Mouse (Mus musculus): ENCODE results near the gene Ctcfl. TPM values are rescaled to one million over a fixed set of nuclear protein-coding genes. Genes with fewer than 3 reads are reported as not detected.

The Ctcfl gene
- polyA plus RNA-seq (2015; fragmentation: Nextera tagmentation; extraction: Ambion mirVana): 0.09 TPM in 1 of 2 replicates, not detected in the other

DNA sequence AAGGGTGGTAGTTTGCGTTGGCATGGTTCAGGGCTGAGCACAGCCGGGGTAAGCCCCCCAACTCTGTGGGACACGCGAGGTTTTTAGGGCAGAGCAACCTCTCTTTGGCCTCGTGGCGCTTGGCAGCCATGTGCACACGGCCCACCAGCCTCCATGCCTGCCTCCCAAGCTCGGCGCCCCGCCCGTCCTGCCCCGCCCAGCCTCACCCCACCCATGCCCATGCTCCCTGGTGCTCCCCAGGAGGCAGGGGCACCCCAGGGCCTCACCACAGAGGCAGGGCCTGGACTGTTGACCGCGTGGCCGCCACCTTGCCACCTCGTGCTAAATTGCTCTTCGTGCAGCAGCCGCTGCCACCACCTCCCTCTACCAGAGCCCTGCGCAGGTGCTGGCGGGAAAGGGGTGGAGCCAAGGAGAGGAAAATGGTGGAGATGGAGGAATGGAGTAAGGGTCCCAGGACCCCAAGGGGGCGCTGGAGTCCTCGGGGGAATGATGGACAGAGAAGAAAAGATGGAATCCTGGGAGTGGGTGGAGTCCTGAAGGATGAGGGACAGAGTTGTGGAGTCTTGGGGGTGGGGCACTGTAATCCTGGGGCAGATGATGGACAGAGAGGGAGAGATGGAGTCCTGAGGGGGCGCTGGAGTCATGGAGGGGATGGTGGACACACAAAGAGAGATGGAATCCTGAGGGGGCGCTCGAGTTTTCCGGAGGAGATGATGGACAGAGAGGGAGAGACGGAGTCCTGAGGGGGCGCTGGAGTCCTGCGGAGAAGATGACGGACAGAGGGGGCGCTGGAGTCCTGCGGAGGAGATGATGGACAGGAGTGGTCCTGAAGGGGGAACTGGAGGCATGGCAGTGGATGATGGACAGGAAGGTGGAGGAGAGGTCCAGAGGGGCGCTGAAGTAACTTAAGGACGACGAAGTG, at the start of gene Ctcfl:
Gene Ctcfl (minus strand): TSS at position 503 of the 922 bp plus-strand sequence.
- no peak within 1 kb of the TSS for H3K27ac ChIP-seq (replicated peaks)
- ATAC-seq (ENCODE audit: insufficient number of reproducible peaks, low FRiP score, low TSS enrichment, low read depth): peak; percentile 47; the same call in 1 of the 2 replicates
- no peaks in the 10 kb centered on the region for H3K27me3 ChIP-seq
- 89% methylated on average over 35 of the region's 35 CpGs for WGBS
- H3K4me3 ChIP-seq (replicated peaks): no peak within 1 kb of the TSS
- no peak within 1 kb of the TSS for H3K4me2 ChIP-seq (replicated peaks)
- H3K4me1 ChIP-seq: 0 out of 2 replicates have a peak, but pooled peaks cover 4% of the 10 kb centered on the region
- H3K36me3 ChIP-seq: no peaks in the 10 kb centered on the region
- H3K9ac ChIP-seq: no peak within 1 kb of the TSS
- H3K9me3 ChIP-seq (replicated peaks): no peaks in the 10 kb centered on the region

DNA sequence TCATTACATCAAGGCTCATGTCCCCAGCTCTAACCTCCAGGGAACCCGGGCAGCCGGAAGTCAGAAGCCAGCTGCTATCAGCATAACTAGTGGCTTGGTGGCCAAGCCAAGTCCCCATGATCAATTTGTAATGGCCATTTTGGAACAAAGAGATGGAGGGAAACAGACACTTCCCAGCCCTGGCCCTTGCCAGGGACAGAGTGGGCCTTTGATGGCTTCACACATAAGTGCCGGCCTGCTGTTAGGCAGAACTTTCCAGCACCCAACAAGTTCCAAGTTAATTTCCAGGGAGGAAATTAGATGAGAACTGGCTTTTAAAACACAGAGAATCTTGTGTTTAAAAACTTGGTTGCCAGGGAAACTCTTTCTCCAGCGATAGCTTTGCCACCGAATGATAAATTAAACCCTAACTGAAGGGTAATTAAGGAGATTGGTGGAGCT, 49.1 kb upstream of the Ctcfl start:
- H3K4me1 ChIP-seq: peaks cover 24% of the 10 kb centered on the region
- H3K36me3 ChIP-seq: no peaks in the 10 kb centered on the region
- ATAC-seq (ENCODE audit: insufficient number of reproducible peaks, low FRiP score, low TSS enrichment, low read depth): no peak
- peaks cover 3% of the 10 kb centered on the region; the same call in 1 of the 2 replicates for H3K27me3 ChIP-seq
- H3K4me3 ChIP-seq (replicated peaks): no peak overlapping the region
- no peak overlapping the region for H3K4me2 ChIP-seq (replicated peaks)
- no peak overlapping the region for H3K27ac ChIP-seq (replicated peaks)
- 75% methylated on average over 5 of the region's 5 CpGs for WGBS
- no peak overlapping the region for H3K9ac ChIP-seq
- no peaks in the 10 kb centered on the region for H3K9me3 ChIP-seq (replicated peaks)

DNA sequence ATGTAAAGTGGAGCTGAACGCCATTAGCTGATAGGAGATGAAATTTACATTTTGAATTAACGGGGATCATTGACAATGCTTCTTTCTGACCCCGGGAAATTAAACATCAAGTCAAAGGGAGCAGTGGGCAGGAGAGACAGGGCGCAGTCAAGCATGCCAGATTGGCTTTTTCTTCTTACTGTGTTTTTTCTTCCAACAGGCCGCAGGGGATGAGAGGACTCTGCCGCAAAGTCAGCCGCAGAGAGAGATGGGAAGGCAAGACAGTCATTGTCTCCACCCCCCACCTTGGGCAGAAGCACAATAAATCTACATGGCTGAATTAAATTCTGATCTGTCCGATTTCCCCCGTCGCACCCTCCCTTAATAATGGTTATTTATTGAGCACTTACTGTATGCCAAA, 46.0 kb upstream of the Ctcfl start:
- 91% methylated on average over 10 of the region's 10 CpGs for WGBS
- no peak overlapping the region for H3K9ac ChIP-seq
- no peak overlapping the region for H3K4me2 ChIP-seq (replicated peaks)
- no peaks in the 10 kb centered on the region for H3K36me3 ChIP-seq
- no peak overlapping the region for H3K27ac ChIP-seq (replicated peaks)
- H3K4me1 ChIP-seq: no peaks in the 10 kb centered on the region
- H3K27me3 ChIP-seq: peaks cover 3% of the 10 kb centered on the region; the same call in 1 of the 2 replicates
- ATAC-seq (ENCODE audit: insufficient number of reproducible peaks, low FRiP score, low TSS enrichment, low read depth): no peak
- H3K9me3 ChIP-seq (replicated peaks): no peaks in the 10 kb centered on the region
- no peak overlapping the region for H3K4me3 ChIP-seq (replicated peaks)

DNA sequence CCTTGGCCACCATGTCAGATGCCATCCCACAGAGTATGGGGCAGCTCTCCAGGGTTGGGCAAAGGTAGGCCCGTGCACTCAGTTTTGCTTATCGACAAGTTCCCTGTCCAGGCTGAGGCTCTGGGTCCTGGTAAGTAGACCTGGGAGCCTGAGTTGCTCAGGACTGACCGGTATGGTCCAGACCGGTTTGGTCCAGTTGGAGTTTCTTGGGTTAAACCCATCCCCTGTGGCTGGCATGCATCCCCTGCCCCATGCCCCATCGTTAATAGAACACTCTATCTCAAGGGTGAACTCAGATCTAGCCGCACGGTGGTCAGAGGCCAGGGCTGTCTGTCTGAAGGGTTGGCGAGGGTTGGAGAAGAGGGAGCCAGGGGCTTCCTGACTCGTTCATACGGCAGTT, 45.6 kb upstream of the Ctcfl start:
- Histone ChIP-seq H3K9me3 (replicated peaks) (no peaks in the 10 kb centered on the region), H3K27ac (replicated peaks) (no peak overlapping the region), H3K36me3 (no peaks in the 10 kb centered on the region), H3K4me1 (0 out of 2 replicates have a peak, but pooled peaks cover 2% of the 10 kb centered on the region), H3K9ac (no peak overlapping the region), H3K4me3 (replicated peaks) (no peak overlapping the region), H3K4me2 (replicated peaks) (no peak overlapping the region), H3K27me3 (peaks cover 3% of the 10 kb centered on the region; the same call in 1 of the 2 replicates)
- 90% methylated on average over 10 of the region's 10 CpGs for whole genome bisulfite sequencing
- no peak for ATAC-seq (ENCODE audit: insufficient number of reproducible peaks, low FRiP score, low TSS enrichment, low read depth)

DNA sequence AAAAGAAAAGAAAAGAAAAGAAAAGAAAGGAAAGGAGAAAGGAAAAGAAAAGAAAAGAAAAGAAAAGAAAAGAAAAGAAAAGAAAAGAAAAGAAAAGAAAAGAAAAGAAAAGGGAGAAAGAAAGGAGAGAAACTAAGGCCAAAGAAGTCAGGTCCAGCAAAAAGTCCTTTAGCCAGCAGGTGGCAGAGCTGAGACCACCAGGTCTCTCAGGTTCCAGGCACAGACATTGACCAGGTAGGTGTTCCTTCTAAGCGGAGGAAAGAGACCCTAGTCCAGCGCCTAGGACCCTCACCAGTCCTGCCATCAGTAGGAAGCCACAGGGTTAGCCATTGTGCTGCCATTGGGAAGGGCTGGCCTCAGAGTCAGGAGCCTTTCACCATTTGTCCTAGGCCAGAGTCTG, 45.0 kb upstream of the Ctcfl start:
- Histone ChIP-seq H3K4me3 (replicated peaks) (no peak overlapping the region), H3K27ac (replicated peaks) (no peak overlapping the region), H3K4me2 (replicated peaks) (no peak overlapping the region), H3K4me1 (peaks cover 8% of the 10 kb centered on the region; the same call in 1 of the 2 replicates), H3K9me3 (replicated peaks) (no peaks in the 10 kb centered on the region), H3K36me3 (no peaks in the 10 kb centered on the region), H3K9ac (no peak overlapping the region), H3K27me3 (peaks cover 3% of the 10 kb centered on the region; the same call in 1 of the 2 replicates)
- WGBS: 37% methylated on average over 2 of the region's 2 CpGs
- no peak for ATAC-seq (ENCODE audit: insufficient number of reproducible peaks, low FRiP score, low TSS enrichment, low read depth)

DNA sequence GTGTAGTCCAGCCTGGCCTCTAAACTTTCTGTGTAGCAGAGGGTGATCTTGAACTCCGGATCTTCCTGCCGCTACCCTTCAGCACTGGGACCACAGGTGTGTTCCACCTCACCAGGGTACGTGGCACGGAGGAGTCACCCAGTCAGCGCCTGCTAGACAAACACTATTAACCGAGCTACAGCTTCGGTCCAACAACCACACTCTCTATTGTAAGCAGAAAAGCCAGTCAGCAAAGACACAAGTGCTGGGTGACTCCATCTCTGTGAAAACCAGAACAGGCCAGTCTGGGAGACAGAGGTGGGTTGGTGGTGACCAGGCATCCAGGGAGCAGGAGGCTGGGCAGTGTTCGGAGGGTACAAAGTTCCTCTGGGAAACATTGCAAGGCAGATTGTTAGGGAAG, 44.1 kb upstream of the Ctcfl start:
- peaks cover 3% of the 10 kb centered on the region; the same call in 1 of the 2 replicates for H3K27me3 ChIP-seq
- H3K36me3 ChIP-seq: no peaks in the 10 kb centered on the region
- no peaks in the 10 kb centered on the region for H3K9me3 ChIP-seq (replicated peaks)
- H3K27ac ChIP-seq (replicated peaks): no peak overlapping the region
- no peak overlapping the region for H3K4me3 ChIP-seq (replicated peaks)
- H3K4me2 ChIP-seq (replicated peaks): no peak overlapping the region
- H3K9ac ChIP-seq: no peak overlapping the region
- WGBS: 79% methylated on average over 8 of the region's 8 CpGs
- no peak for ATAC-seq (ENCODE audit: insufficient number of reproducible peaks, low FRiP score, low TSS enrichment, low read depth)
- peaks cover 8% of the 10 kb centered on the region; the same call in 1 of the 2 replicates for H3K4me1 ChIP-seq

DNA sequence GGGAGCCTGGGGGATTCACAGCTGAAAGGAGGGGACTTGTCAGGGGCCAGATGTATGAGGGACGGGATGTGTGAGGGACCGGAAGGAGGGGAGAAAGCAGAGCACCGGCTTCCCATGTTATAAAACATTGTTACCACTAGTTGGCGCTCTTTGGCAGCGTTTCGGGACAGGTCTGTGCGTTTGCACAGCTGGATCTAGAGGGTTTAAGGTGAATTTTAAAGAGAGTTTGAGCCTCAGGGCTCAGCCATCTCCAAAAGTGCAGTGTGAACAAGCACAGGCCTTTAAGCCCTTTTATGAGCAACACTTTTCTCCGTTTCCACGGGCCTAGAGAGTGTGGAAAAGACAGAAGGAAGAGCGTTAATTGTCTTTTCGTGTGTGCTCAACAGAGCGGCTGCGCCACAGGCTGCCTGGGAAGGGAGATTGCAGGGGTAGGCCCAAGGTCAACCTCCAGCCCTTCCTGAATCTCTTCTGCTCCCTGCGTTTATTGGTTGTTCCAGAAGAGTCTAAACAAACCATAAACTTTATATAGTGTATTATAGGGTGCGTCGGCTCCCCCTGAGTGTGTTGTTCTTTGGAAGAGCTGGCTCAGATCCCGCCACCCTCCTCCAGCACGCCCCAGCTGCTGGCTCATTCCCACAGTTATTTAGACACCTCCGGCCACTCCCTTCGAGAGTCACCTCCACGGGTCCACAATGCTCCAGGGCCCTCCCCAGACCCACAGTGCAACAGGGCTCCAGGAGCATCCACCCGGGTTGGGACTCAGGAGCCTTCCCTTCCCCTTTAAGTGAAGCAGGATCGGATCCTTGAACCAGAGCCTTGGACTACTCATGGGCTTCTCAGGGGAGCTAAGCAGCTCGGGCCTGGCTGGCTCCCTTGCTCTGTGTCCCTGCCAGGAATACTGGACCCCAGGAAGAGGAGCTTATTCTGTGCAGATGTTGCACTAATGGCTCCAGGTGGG, 40.3 kb upstream of the Ctcfl start:
- H3K4me2 ChIP-seq (replicated peaks): no peak overlapping the region
- peaks cover 8% of the 10 kb centered on the region; the same call in 1 of the 2 replicates for H3K4me1 ChIP-seq
- H3K27me3 ChIP-seq: no peaks in the 10 kb centered on the region

DNA sequence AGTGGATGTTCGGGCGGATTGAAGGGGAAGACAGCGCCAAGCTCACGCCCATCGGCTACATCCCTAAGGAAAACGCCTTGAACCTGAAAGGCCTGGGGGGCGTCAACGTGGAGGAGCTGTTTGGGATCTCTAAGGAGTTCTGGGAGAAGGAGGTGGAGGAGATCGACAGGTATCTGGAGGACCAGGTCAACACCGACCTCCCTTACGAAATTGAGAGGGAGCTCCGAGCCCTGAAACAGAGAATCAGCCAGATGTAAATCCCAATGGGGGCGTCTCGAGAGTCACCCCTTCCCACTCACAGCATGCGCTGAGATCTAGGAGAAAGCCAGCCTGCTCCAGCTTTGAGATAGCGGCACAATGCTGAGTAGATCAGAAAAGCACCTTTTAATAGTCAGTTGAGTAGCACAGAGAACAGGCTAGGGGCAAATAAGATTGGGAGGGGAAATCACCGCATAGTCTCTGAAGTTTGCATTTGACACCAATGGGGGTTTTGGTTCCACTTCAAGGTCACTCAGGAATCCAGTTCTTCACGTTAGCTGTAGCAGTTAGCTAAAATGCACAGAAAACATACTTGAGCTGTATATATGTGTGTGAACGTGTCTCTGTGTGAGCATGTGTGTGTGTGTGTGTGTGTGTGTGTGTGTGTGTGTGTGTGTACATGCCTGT, 39.2 kb upstream of the Ctcfl start:
- 85% methylated on average over 19 of the region's 19 CpGs for WGBS
- no peak for ATAC-seq (ENCODE audit: insufficient number of reproducible peaks, low FRiP score, low TSS enrichment, low read depth)

More for the DNA sequence above, 40.3 kb upstream of the Ctcfl start:
- peak; percentile 52 for ATAC-seq (ENCODE audit: insufficient number of reproducible peaks, low FRiP score, low TSS enrichment, low read depth)
- peak overlapping the region; percentile 44; the same call in 1 of the 2 replicates for H3K27ac ChIP-seq (replicated peaks)
- H3K4me3 ChIP-seq (replicated peaks): no peak overlapping the region
- H3K9ac ChIP-seq: no peak overlapping the region
- 47% methylated on average over 24 of the region's 24 CpGs for WGBS
- no peaks in the 10 kb centered on the region for H3K36me3 ChIP-seq
- H3K9me3 ChIP-seq (replicated peaks): no peaks in the 10 kb centered on the region

DNA sequence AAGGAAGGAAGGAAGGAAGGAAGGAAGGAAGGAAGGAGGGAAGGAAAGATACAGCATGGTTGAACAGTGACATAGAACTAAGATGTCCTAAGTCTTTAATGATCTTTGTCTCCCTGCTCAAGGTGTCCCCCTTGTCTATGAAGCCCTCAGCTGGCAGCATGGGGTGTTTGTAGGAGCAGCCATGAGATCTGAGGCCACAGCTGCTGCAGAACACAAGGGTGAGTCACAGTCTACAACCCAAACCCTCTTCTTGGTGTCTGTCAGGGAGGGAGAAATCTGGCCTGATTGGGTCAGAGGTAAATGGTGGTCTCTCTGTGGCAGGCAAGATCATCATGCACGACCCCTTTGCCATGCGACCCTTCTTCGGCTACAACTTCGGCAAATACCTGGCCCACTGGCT, 38.5 kb upstream of the Ctcfl start:
- H3K4me3 ChIP-seq (replicated peaks): no peak overlapping the region
- WGBS: 93% methylated on average over 4 of the region's 4 CpGs
- no peak overlapping the region for H3K4me2 ChIP-seq (replicated peaks)
- no peak for ATAC-seq (ENCODE audit: insufficient number of reproducible peaks, low FRiP score, low TSS enrichment, low read depth)
- peaks cover 8% of the 10 kb centered on the region; the same call in 1 of the 2 replicates for H3K4me1 ChIP-seq
- no peak overlapping the region for H3K27ac ChIP-seq (replicated peaks)
- no peak overlapping the region for H3K9ac ChIP-seq
- no peaks in the 10 kb centered on the region for H3K9me3 ChIP-seq (replicated peaks)
- H3K27me3 ChIP-seq: no peaks in the 10 kb centered on the region
- no peaks in the 10 kb centered on the region for H3K36me3 ChIP-seq

More for the DNA sequence above, 39.2 kb upstream of the Ctcfl start:
- no peak overlapping the region for H3K9ac ChIP-seq
- no peaks in the 10 kb centered on the region for H3K36me3 ChIP-seq
- no peak overlapping the region for H3K27ac ChIP-seq (replicated peaks)
- H3K27me3 ChIP-seq: no peaks in the 10 kb centered on the region
- no peaks in the 10 kb centered on the region for H3K9me3 ChIP-seq (replicated peaks)
- no peak overlapping the region for H3K4me3 ChIP-seq (replicated peaks)
- peaks cover 8% of the 10 kb centered on the region; the same call in 1 of the 2 replicates for H3K4me1 ChIP-seq
- no peak overlapping the region for H3K4me2 ChIP-seq (replicated peaks)

DNA sequence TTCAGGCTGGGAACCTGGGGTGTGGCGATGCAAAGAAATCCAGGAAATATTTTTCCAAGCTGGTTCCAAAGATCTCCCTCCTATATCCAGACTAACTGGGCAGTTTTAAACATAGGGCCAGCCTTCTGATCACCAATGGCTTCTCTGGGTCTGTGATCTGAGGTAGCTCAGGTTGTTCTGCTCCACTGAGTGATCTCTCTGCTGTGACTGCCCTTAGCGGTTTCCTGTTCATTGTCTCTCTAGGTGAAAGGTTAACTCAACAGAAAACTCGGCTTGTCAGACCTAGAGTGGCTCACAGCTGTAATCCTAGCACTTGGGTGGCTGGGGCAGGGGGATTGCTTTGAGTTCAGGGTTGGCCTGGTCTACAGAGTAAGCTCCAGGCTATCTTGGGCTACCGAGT, 38.1 kb upstream of the Ctcfl start:
- H3K27me3 ChIP-seq: no peaks in the 10 kb centered on the region
- 55% methylated on average over 4 of the region's 4 CpGs for WGBS
- H3K4me1 ChIP-seq: peaks cover 8% of the 10 kb centered on the region; the same call in 1 of the 2 replicates
- ATAC-seq (ENCODE audit: insufficient number of reproducible peaks, low FRiP score, low TSS enrichment, low read depth): no peak
- H3K4me2 ChIP-seq (replicated peaks): no peak overlapping the region
- no peaks in the 10 kb centered on the region for H3K36me3 ChIP-seq
- H3K27ac ChIP-seq (replicated peaks): no peak overlapping the region
- H3K9ac ChIP-seq: no peak overlapping the region
- no peak overlapping the region for H3K4me3 ChIP-seq (replicated peaks)
- H3K9me3 ChIP-seq (replicated peaks): no peaks in the 10 kb centered on the region

All from embryonic facial prominence, embryonic 15.5 days (tissue).